Mouse (Mus musculus) stomach, postnatal 0 days (tissue): Measurements from ENCODE around the gene Ppef2.

Experiments used
- CTCF ChIP-seq: IDR thresholded peaks from 2 replicates; pipeline ENCODE4 v1.5.1; 2016; ENCODE audit warnings: antibody characterized with exemption, low read depth, mild to moderate bottlenecking, moderate library complexity
- EP300 ChIP-seq: optimal IDR thresholded peaks from 2 replicates; pipeline ENCODE3; 2016; ENCODE audit warnings: antibody characterized with exemption

GRCm38 (mm10) chr5:92218915-92219793 is 36.9 kb downstream of the Ppef2 start:
- no peak for TF ChIP-seq CTCF
- TF ChIP-seq EP300: no peak
